Mouse (Mus musculus): Measurements from ENCODE around the gene Odaph. TPM values are rescaled to one million over a fixed set of nuclear protein-coding genes. Genes with fewer than 3 reads are reported as not detected.

Odaph gene
- polyA plus RNA-seq, 1 experiment from 2014 or later = not detected

GRCm38 (mm10) chr5:91977397-91977770 is 9.9 kb upstream of the Odaph start:
- Histone ChIP-seq H3K4me1 (replicated peaks; ENCODE audit: control insufficient read depth, insufficient read depth, low read length) (no peaks in the 10 kb centered on the region), H3K36me3 (ENCODE audit: control insufficient read depth, insufficient read depth, low read length) (no peaks in the 10 kb centered on the region), H3K4me2 (no peak overlapping the region), H3K27ac (ENCODE audit: low read depth, low read length) (no peak overlapping the region), H3K27me3 (replicated peaks; ENCODE audit: control insufficient read depth, insufficient read depth, low read length) (no peaks in the 10 kb centered on the region), H3K4me3 (ENCODE audit: low read depth, low read length) (no peak overlapping the region), H3K9me3 (ENCODE audit: control insufficient read depth, low read length) (no peaks in the 10 kb centered on the region), H3K9ac (ENCODE audit: low read depth, low read length) (no peak overlapping the region)
- WGBS = 79% methylated on average over 2 of the region's 2 CpGs
- ATAC-seq (replicated peaks; ENCODE audit: low FRiP score) (no peak), DNase-seq (ENCODE audit: low spot score) (no peak)

GRCm38 (mm10) chr5:91981176-91981840 is 6.0 kb upstream of the Odaph start:
- ATAC-seq (replicated peaks; ENCODE audit: low FRiP score) (0 out of 2 replicates have a peak, but pooled peaks have one; percentile 29), DNase-seq (ENCODE audit: low spot score) (no peak)
- no peak overlapping the region for H3K27ac ChIP-seq (ENCODE audit: low read depth, low read length)

DNA sequence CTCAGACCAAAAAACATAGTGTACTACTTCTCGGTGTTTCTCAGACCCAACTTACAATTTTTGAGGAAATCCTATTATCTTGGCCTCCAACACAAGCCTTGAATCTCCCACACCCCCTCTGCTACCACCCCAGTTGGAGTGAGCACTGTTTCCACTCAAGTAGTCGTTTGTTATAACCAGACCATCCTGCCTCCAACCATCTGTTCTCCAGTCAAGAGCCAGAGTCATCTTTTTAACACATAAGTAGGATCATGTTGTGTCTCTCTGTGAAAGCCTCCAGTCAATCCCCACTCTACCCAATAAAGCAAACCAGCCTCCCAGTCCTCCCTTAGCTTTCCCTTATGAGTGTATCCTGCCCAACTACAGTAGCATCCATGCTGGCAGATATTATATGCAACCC is 3.8 kb upstream of the Odaph start:
- 68% methylated on average over 2 of the region's 2 CpGs for WGBS

More at GRCm38 (mm10) chr5:91981176-91981840, 6.0 kb upstream of the Odaph start:
- H3K4me3 ChIP-seq (ENCODE audit: low read depth, low read length) = no peak overlapping the region
- no peaks in the 10 kb centered on the region for H3K27me3 ChIP-seq (replicated peaks; ENCODE audit: control insufficient read depth, insufficient read depth, low read length)
- H3K4me1 ChIP-seq (replicated peaks; ENCODE audit: control insufficient read depth, insufficient read depth, low read length) = no peaks in the 10 kb centered on the region
- no peak overlapping the region for H3K9ac ChIP-seq (ENCODE audit: low read depth, low read length)
- no peaks in the 10 kb centered on the region for H3K9me3 ChIP-seq (ENCODE audit: control insufficient read depth, low read length)
- 85% methylated on average over 11 of the region's 11 CpGs for WGBS
- no peak overlapping the region for H3K4me2 ChIP-seq
- H3K36me3 ChIP-seq (ENCODE audit: control insufficient read depth, insufficient read depth, low read length) = no peaks in the 10 kb centered on the region

GRCm38 (mm10) chr5:91985721-91986120 is 1.6 kb upstream of the Odaph start:
- no peaks in the 10 kb centered on the region for H3K9me3 ChIP-seq (ENCODE audit: control insufficient read depth, low read length)
- ATAC-seq (replicated peaks; ENCODE audit: low FRiP score) (no peak), DNase-seq (ENCODE audit: low spot score) (no peak)
- no peaks in the 10 kb centered on the region for H3K4me1 ChIP-seq (replicated peaks; ENCODE audit: control insufficient read depth, insufficient read depth, low read length)
- H3K4me2 ChIP-seq = no peak overlapping the region
- 62% methylated on average over 2 of the region's 2 CpGs for WGBS
- H3K36me3 ChIP-seq (ENCODE audit: control insufficient read depth, insufficient read depth, low read length) = no peaks in the 10 kb centered on the region
- H3K9ac ChIP-seq (ENCODE audit: low read depth, low read length) = no peak overlapping the region
- H3K4me3 ChIP-seq (ENCODE audit: low read depth, low read length) = no peak overlapping the region
- no peak overlapping the region for H3K27ac ChIP-seq (ENCODE audit: low read depth, low read length)
- H3K27me3 ChIP-seq (replicated peaks; ENCODE audit: control insufficient read depth, insufficient read depth, low read length) = no peaks in the 10 kb centered on the region

More for the DNA sequence above, 3.8 kb upstream of the Odaph start:
- H3K4me1 ChIP-seq (replicated peaks; ENCODE audit: control insufficient read depth, insufficient read depth, low read length) = no peaks in the 10 kb centered on the region
- H3K27me3 ChIP-seq (replicated peaks; ENCODE audit: control insufficient read depth, insufficient read depth, low read length) = no peaks in the 10 kb centered on the region
- H3K27ac ChIP-seq (ENCODE audit: low read depth, low read length) = no peak overlapping the region
- no peaks in the 10 kb centered on the region for H3K9me3 ChIP-seq (ENCODE audit: control insufficient read depth, low read length)
- no peak overlapping the region for H3K4me3 ChIP-seq (ENCODE audit: low read depth, low read length)
- H3K4me2 ChIP-seq = no peak overlapping the region
- no peaks in the 10 kb centered on the region for H3K36me3 ChIP-seq (ENCODE audit: control insufficient read depth, insufficient read depth, low read length)
- H3K9ac ChIP-seq (ENCODE audit: low read depth, low read length) = no peak overlapping the region
- ATAC-seq (replicated peaks; ENCODE audit: low FRiP score) (no peak), DNase-seq (ENCODE audit: low spot score) (no peak)

DNA sequence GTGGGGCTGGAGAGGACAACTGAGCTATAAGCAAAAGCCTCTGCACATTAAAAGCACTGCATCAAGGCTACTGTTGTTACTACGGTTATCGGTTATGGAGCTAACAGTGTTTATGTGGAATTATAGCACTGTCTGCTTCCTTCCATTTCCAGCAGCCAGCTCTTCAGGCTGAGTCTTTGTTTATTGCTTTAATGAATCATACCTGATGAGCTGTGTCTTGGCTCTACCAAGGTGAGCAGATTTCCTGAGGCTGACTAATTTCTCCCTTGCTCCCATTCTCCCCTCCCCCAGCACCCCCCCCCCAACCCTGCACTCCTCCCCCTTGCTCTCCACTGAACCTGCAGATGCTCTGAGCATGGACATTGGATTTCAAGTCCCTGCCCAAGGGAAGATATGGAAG is 524 bp downstream of the Odaph start:
- no peak overlapping the region for H3K27ac ChIP-seq (ENCODE audit: low read depth, low read length)
- ATAC-seq (replicated peaks; ENCODE audit: low FRiP score) = no peak
- H3K4me1 ChIP-seq (replicated peaks; ENCODE audit: control insufficient read depth, insufficient read depth, low read length) = no peaks in the 10 kb centered on the region
- no peak for DNase-seq (ENCODE audit: low spot score)
- no peak overlapping the region for H3K4me3 ChIP-seq (ENCODE audit: low read depth, low read length)
- H3K4me2 ChIP-seq = no peak overlapping the region
- WGBS = 93% methylated on average over 2 of the region's 2 CpGs
- H3K36me3 ChIP-seq (ENCODE audit: control insufficient read depth, insufficient read depth, low read length) = no peaks in the 10 kb centered on the region
- no peaks in the 10 kb centered on the region for H3K9me3 ChIP-seq (ENCODE audit: control insufficient read depth, low read length)
- no peaks in the 10 kb centered on the region for H3K27me3 ChIP-seq (replicated peaks; ENCODE audit: control insufficient read depth, insufficient read depth, low read length)
- no peak overlapping the region for H3K9ac ChIP-seq (ENCODE audit: low read depth, low read length)

DNA sequence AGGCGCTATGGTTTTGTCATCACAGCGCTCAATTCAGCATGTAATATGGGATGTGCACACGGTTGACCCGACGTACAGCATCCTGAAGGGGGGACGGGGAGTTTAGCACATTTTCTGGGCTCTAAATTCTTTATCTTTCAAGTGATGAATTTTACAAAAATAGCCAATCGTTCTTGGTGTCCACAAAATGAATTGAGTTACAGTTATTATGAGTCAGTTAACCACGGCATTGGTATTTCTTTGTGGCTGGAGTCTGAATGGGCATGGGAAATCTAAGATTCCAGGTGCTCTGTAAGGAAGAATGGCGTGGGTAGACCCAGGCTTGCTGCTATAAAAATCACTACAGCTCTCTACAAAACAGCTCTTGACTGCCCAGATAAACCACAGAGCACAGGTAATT is 2.0 kb downstream of the Odaph start:
- Histone ChIP-seq H3K4me2 (no peak overlapping the region), H3K9me3 (ENCODE audit: control insufficient read depth, low read length) (no peaks in the 10 kb centered on the region), H3K27ac (ENCODE audit: low read depth, low read length) (no peak overlapping the region), H3K9ac (ENCODE audit: low read depth, low read length) (no peak overlapping the region), H3K4me3 (ENCODE audit: low read depth, low read length) (no peak overlapping the region), H3K36me3 (ENCODE audit: control insufficient read depth, insufficient read depth, low read length) (no peaks in the 10 kb centered on the region), H3K4me1 (replicated peaks; ENCODE audit: control insufficient read depth, insufficient read depth, low read length) (no peaks in the 10 kb centered on the region), H3K27me3 (replicated peaks; ENCODE audit: control insufficient read depth, insufficient read depth, low read length) (no peaks in the 10 kb centered on the region)
- DNase-seq (ENCODE audit: low spot score) (no peak), ATAC-seq (replicated peaks; ENCODE audit: low FRiP score) (no peak)
- WGBS = 84% methylated on average over 9 of the region's 9 CpGs

DNA sequence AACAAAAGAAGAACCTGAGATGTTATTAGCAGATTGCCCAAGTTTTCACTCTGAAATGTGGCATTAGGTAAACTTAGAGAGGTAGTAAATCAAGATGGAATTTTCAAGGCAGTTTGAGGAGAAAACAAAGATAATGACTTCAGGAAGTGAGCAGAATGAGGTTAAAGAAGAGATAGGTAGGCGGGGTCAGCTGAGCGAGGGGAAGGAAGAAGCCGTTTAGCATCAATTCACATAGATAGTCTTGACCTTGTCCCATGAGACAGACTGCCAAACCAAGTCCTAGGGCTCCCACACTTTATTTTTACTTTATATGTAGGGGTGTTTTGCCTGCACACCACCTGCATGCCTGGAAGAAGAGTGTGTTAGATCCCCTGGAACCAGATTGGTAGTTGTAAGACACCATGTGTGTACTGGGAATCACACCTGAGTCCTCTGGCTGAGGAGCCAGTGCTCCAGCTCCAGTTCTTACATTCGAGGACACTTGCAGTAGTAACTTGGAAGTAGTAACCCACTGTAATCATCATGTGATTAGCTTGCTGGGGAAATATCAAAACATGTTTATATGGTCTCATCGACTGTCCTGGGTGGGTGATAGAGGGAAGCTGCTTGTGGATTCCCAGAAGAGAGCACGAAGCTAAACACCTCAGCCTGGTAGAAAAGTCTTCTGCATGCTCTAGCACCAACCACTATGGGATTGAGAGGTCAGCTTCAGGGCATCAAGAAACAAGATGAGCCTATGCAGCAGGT is 4.1 kb downstream of the Odaph start:
- WGBS = 67% methylated on average over 6 of the region's 6 CpGs
- Histone ChIP-seq H3K4me2 (no peak overlapping the region), H3K4me1 (replicated peaks; ENCODE audit: control insufficient read depth, insufficient read depth, low read length) (no peaks in the 10 kb centered on the region), H3K4me3 (ENCODE audit: low read depth, low read length) (no peak overlapping the region), H3K36me3 (ENCODE audit: control insufficient read depth, insufficient read depth, low read length) (no peaks in the 10 kb centered on the region), H3K27ac (ENCODE audit: low read depth, low read length) (no peak overlapping the region), H3K27me3 (replicated peaks; ENCODE audit: control insufficient read depth, insufficient read depth, low read length) (no peaks in the 10 kb centered on the region), H3K9ac (ENCODE audit: low read depth, low read length) (no peak overlapping the region), H3K9me3 (ENCODE audit: control insufficient read depth, low read length) (no peaks in the 10 kb centered on the region)
- DNase-seq (ENCODE audit: low spot score) (no peak), ATAC-seq (replicated peaks; ENCODE audit: low FRiP score) (no peak)

DNA sequence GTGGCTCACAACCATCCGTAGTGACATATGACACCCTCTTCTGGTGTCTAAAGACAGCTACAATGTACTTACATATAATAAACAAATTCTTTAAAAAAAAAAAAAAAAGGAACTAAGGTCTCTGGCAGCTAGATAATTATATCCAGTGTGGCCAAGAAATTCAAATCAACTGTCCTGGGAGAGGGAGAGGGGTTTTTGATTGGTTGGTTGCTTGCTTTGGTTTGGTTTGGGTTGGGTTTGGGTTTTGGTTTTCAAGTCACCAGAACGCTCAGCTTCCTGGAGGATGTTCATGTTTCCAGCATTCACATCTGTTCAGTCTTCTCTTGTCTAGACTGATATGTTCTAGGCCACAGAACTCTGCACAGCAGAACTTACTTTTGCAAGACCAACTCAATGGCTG is 5.8 kb downstream of the Odaph start:
- Histone ChIP-seq H3K9ac (ENCODE audit: low read depth, low read length) (no peak overlapping the region), H3K27me3 (replicated peaks; ENCODE audit: control insufficient read depth, insufficient read depth, low read length) (no peaks in the 10 kb centered on the region), H3K27ac (ENCODE audit: low read depth, low read length) (no peak overlapping the region), H3K4me2 (no peak overlapping the region), H3K4me3 (ENCODE audit: low read depth, low read length) (no peak overlapping the region), H3K36me3 (ENCODE audit: control insufficient read depth, insufficient read depth, low read length) (no peaks in the 10 kb centered on the region), H3K9me3 (ENCODE audit: control insufficient read depth, low read length) (no peaks in the 10 kb centered on the region), H3K4me1 (replicated peaks; ENCODE audit: control insufficient read depth, insufficient read depth, low read length) (no peaks in the 10 kb centered on the region)
- 79% methylated on average over 2 of the region's 2 CpGs for WGBS
- DNase-seq (ENCODE audit: low spot score) (no peak), ATAC-seq (replicated peaks; ENCODE audit: low FRiP score) (no peak)

GRCm38 (mm10) chr5:91994546-91994945 is 7.3 kb downstream of the Odaph start:
- Histone ChIP-seq H3K4me2 (no peak overlapping the region), H3K27me3 (replicated peaks; ENCODE audit: control insufficient read depth, insufficient read depth, low read length) (no peaks in the 10 kb centered on the region), H3K9me3 (ENCODE audit: control insufficient read depth, low read length) (no peaks in the 10 kb centered on the region; the same call in 1 of the 2 replicates), H3K4me1 (replicated peaks; ENCODE audit: control insufficient read depth, insufficient read depth, low read length) (no peaks in the 10 kb centered on the region), H3K4me3 (ENCODE audit: low read depth, low read length) (no peak overlapping the region), H3K9ac (ENCODE audit: low read depth, low read length) (no peak overlapping the region), H3K36me3 (ENCODE audit: control insufficient read depth, insufficient read depth, low read length) (no peaks in the 10 kb centered on the region), H3K27ac (ENCODE audit: low read depth, low read length) (no peak overlapping the region)
- ATAC-seq (replicated peaks; ENCODE audit: low FRiP score) (no peak), DNase-seq (ENCODE audit: low spot score) (no peak)
- WGBS = 63% methylated on average over 13 of the region's 13 CpGs
